Mouse (Mus musculus) gastrocnemius, postnatal 36 days (tissue): ENCODE data around the gene Cd163l1. TPM values are rescaled to one million over a fixed set of nuclear protein-coding genes. Genes with fewer than 3 reads are reported as not detected.

ENCODE experiments used
- DNase-seq, 2 experiments: peaks; one replicate each; pipeline ENCODE4 v3.0.0; 2022
- intact Hi-C: fragments of 180-260 bp; cut with DNase I; formaldehyde crosslinking; loops from one replicate; pipeline ENCODE4 v1.15.1; 2025
- long read RNA-seq, 2 experiments: library from polyadenylated mRNA; stranded (forward); transcript quantifications; one replicate each; pipeline ENCODE4 v2.0.0; 2021
- total RNA-seq, 2 experiments: library from RNA; stranded (reverse); gene quantifications; 2 replicates each; pipeline ENCODE4 v1.2.3; 2021

The Cd163l1 gene
- not detected for total RNA-seq
- long read RNA-seq, experiment 1: 0 reads
- long read RNA-seq, experiment 2: 0 reads

GRCm38 (mm10) chr7:140217967-140218366 lies at the start of gene Cd163l1:
Cd163l1 (plus strand) TSS chr7:140218267.
- intact Hi-C loops: no loop called here
- DNase-seq: no peak

GRCm38 (mm10) chr7:140169386-140169785 lies 48.7 kb upstream of the Cd163l1 start:
- intact Hi-C loops: no loop called here
- no peak for DNase-seq

- no peak for DNase-seq
- intact Hi-C loops: no loop called here
These were observed 47.2 kb upstream of the Cd163l1 start for GRCm38 (mm10) chr7:140170863-140171262.

GRCm38 (mm10) chr7:140172936-140173335 lies 45.1 kb upstream of the Cd163l1 start, which contains the start of gene Olfr523:
Olfr523 (plus strand) TSS chr7:140173217.
- no peak for DNase-seq
- intact Hi-C loops: no loop called here

GRCm38 (mm10) chr7:140179176-140179575 lies 38.9 kb upstream of the Cd163l1 start:
- intact Hi-C loops: no loop called here
- DNase-seq: no peak

- DNase-seq: no peak
- intact Hi-C loops: no loop called here
These were observed 37.4 kb upstream of the Cd163l1 start for GRCm38 (mm10) chr7:140180692-140181091.

GRCm38 (mm10) chr7:140184206-140184605 lies 33.9 kb upstream of the Cd163l1 start:
- intact Hi-C loops: no loop called here

GRCm38 (mm10) chr7:140186646-140187620 lies 31.1 kb upstream of the Cd163l1 start:
- DNase-seq: no peak
- intact Hi-C loops: no loop called here

More at GRCm38 (mm10) chr7:140184206-140184605, 33.9 kb upstream of the Cd163l1 start:
- DNase-seq: no peak

- intact Hi-C loops: no loop called here
- DNase-seq: no peak
These were observed 30.2 kb upstream of the Cd163l1 start for GRCm38 (mm10) chr7:140187721-140188390.

GRCm38 (mm10) chr7:140188391-140189328 lies 29.4 kb upstream of the Cd163l1 start:
- intact Hi-C loops: no loop called here
- DNase-seq: no peak

- DNase-seq: no peak
- intact Hi-C loops: no loop called here
These were observed 27.6 kb upstream of the Cd163l1 start for GRCm38 (mm10) chr7:140190435-140190834.

- intact Hi-C loops: no loop called here
- no peak for DNase-seq
These were observed 25.6 kb upstream of the Cd163l1 start for GRCm38 (mm10) chr7:140192445-140192844.

GRCm38 (mm10) chr7:140192851-140193250 lies 25.2 kb upstream of the Cd163l1 start:
- DNase-seq: no peak
- intact Hi-C loops: no loop called here

GRCm38 (mm10) chr7:140194031-140194430 lies 24.0 kb upstream of the Cd163l1 start:
- intact Hi-C loops: no loop called here

GRCm38 (mm10) chr7:140196002-140196401 lies 22.1 kb upstream of the Cd163l1 start:
- intact Hi-C loops: no loop called here
- no peak for DNase-seq

More at GRCm38 (mm10) chr7:140194031-140194430, 24.0 kb upstream of the Cd163l1 start:
- DNase-seq: no peak

GRCm38 (mm10) chr7:140201090-140201489 lies 17.0 kb upstream of the Cd163l1 start:
- intact Hi-C loops: no loop called here
- no peak for DNase-seq

GRCm38 (mm10) chr7:140205864-140206263 lies 12.2 kb upstream of the Cd163l1 start, which contains the start of gene Olfr524:
Olfr524 (minus strand) TSS chr7:140205964.
- no peak for DNase-seq
- intact Hi-C loops: no loop called here

GRCm38 (mm10) chr7:140206904-140207303 lies 11.2 kb upstream of the Cd163l1 start:
- DNase-seq: no peak
- intact Hi-C loops: no loop called here

- DNase-seq: no peak
- intact Hi-C loops: no loop called here
These were observed 9.9 kb upstream of the Cd163l1 start for GRCm38 (mm10) chr7:140208153-140208552.

GRCm38 (mm10) chr7:140208677-140209076 lies 9.4 kb upstream of the Cd163l1 start:
- DNase-seq: no peak
- intact Hi-C loops: no loop called here
